Mouse (Mus musculus) adrenal gland, adult 18-20 months (tissue): Measurements from ENCODE around the gene Lmod1. TPM values are rescaled to one million over a fixed set of nuclear protein-coding genes. Genes with fewer than 3 reads are reported as not detected.

Source experiments
- DNase-seq, 2 experiments: peaks; one replicate each; pipeline ENCODE4 v3.0.0; 2021 to 2022; ENCODE audit warnings: low spot score in 2 of 2
- total RNA-seq, 2 experiments: library from RNA; stranded (reverse); gene quantifications; 1 replicate in 1 of 2; 2 replicates in 1 of 2; pipeline ENCODE4 v1.2.3; 2021

Gene Lmod1
- total RNA-seq, 2 experiments from 2014 or later = 2.4 to 3.4 TPM

- DNase-seq = no peak
Observed at GRCm38 (mm10) chr1:135408973-135409372, 84.4 kb downstream of the Lmod1 start.

GRCm38 (mm10) chr1:135410967-135411366 lies 86.4 kb downstream of the Lmod1 start:
- DNase-seq = peak in 1 of 2 experiments; percentile 11

- DNase-seq = no peak
Observed at GRCm38 (mm10) chr1:135412130-135412529, 87.5 kb downstream of the Lmod1 start.

- no peak for DNase-seq
Observed at GRCm38 (mm10) chr1:135413996-135414395, 89.4 kb downstream of the Lmod1 start.

Other genes starting within 250 kb of the Lmod1 start
- gene Lgr6, start 219.5 kb upstream of the Lmod1 start, total RNA-seq = 1 to 10 TPM; 2.1 to 5.2 TPM
- gene Ptpn7, start 192.1 kb upstream of the Lmod1 start, total RNA-seq = 1 to 10 TPM in 1 of 2 experiments, under 1 TPM in 1; 0.96 to 1.2 TPM
- gene Arl8a, start 178.0 kb upstream of the Lmod1 start, total RNA-seq = 10 to 100 TPM; 54.1 to 54.7 TPM
- gene Gpr37l1, start 157.1 kb upstream of the Lmod1 start, total RNA-seq = 1 to 10 TPM in 1 of 2 experiments, under 1 TPM in 1; 0.86 to 1.6 TPM
- gene Elf3, start 66.2 kb upstream of the Lmod1 start, total RNA-seq = under 1 TPM in 1 of 2 experiments, not detected in 1; 0.19 TPM
- 10 to 100 TPM; 45.2 to 51.1 TPM for gene Rnpep, start 40.7 kb upstream of the Lmod1 start, total RNA-seq
- 100 to 1,000 TPM; 184 to 263 TPM for gene Timm17a, start 11.0 kb upstream of the Lmod1 start, total RNA-seq
- 1 to 10 TPM; 6.6 to 7.1 TPM for gene Shisa4, start 50.4 kb downstream of the Lmod1 start, total RNA-seq
- 10 to 100 TPM; 55.5 to 87.5 TPM for gene Ipo9, start 105.7 kb downstream of the Lmod1 start, total RNA-seq